9 mouse cellular contexts compared by ENCODE assay signal in the genomic region with DNA sequence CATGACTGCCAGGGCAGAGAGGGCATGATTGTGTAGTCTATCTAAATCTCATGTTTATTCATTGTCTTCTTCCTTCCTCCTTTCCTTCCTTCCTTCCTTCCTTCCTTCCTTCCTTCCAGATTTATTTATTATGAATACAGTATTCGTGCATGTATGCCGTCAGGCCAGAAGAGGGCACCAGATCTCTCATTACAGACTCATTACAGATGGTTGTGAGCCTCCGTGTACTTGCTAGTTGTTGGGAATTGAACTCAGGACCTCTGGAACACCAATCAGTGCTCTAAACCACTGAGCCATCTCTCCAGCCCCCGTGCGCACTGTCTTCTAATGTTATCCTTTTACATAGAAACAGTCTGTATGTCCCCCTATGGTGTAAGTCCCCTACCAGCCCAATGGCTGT.
A peak's percentile ranks its signal among the peaks of the same experiment; 100 is the strongest.
DNase-seq lines count a peak whose midpoint lies in the region; ATAC-seq and TF ChIP-seq lines count a peak whose summit lies in the region.
"Had no signal": no experiment of that assay in that cellular context is flagged by ENCODE, and none has a peak within 500 bp of the region (broad histone marks: within the 10 kb centered on the region; RNA-seq: fewer than 3 reads in every experiment).

No protein-coding gene starts in this region.

- H3K4me3 ChIP-seq in gastrocnemius, adult 2 months = no peak overlapping the region
- no peak overlapping the region for H3K4me3 ChIP-seq in neural tube, embryonic 15.5 days (replicated peaks)
- H3K4me3 ChIP-seq in neural tube, embryonic 13.5 days = no peak overlapping the region
- H3K4me3 ChIP-seq: myocyte had no signal

- intact Hi-C loops in gastrocnemius, adult 2 months (cut with DNase I) = loop anchor here (1.0 to 5.0 kb wide), 2 partner anchors 300 to 409 kb away; no protein-coding TSS in a partner anchor
- intact Hi-C loops in gastrocnemius, postnatal 36 days (cut with DNase I) = loop anchor here (5.0 kb wide), 1 partner anchor 409 kb away; no protein-coding TSS in a partner anchor

- no peaks in the 10 kb centered on the region for H3K27me3 ChIP-seq in neural tube, embryonic 15.5 days (replicated peaks)
- no peaks in the 10 kb centered on the region for H3K27me3 ChIP-seq in neural tube, embryonic 13.5 days

- no peak for TF ChIP-seq POLR2A in brain, embryonic 14.5 days (IDR thresholded peaks at IDR 0.05; ENCODE audit: borderline replicate concordance, extremely low read depth, insufficient read depth, insufficient read length, poor library complexity, severe bottlenecking)

- no peak overlapping the region for H3K9ac ChIP-seq in neural tube, embryonic 15.5 days (replicated peaks)
- H3K9ac ChIP-seq in neural tube, embryonic 13.5 days = no peak overlapping the region

- H3K36me3 ChIP-seq in neural tube, embryonic 15.5 days = no peaks in the 10 kb centered on the region
- no peaks in the 10 kb centered on the region for H3K36me3 ChIP-seq in neural tube, embryonic 13.5 days

- ATAC-seq in neural tube, embryonic 15.5 days (ENCODE audit: low FRiP score) = no peak
- peak; percentile 53 to 61; a peak in 3 of 4 replicates for ATAC-seq in hematopoietic stem cell, adult 5-6 weeks (replicated peaks in 1 of 2; ENCODE audit: insufficient read depth in 1 of 2, low FRiP score in 2 of 2, low TSS enrichment in 1 of 2, low read depth in 1 of 2, poor library complexity in 2 of 2, severe bottlenecking in 2 of 2)
- peak; percentile 44; the same call in 1 of the 2 replicates for ATAC-seq in neural tube, embryonic 13.5 days (ENCODE audit: low read depth)

- peak; percentile 64 for TF ChIP-seq CTCF in gastrocnemius, adult 2 months (IDR thresholded peaks at IDR 0.05)
- TF ChIP-seq CTCF in brain, embryonic 14.5 days (IDR thresholded peaks at IDR 0.05; ENCODE audit: borderline replicate concordance, extremely low read depth, insufficient read depth, insufficient read length) = peak; percentile 63; the same call in 1 of the 2 replicates

- no peak overlapping the region for H3K4me2 ChIP-seq in neural tube, embryonic 15.5 days
- H3K4me2 ChIP-seq in neural tube, embryonic 13.5 days = no peak overlapping the region

- H3K9me3 ChIP-seq in neural tube, embryonic 15.5 days (replicated peaks) = no peaks in the 10 kb centered on the region
- no peaks in the 10 kb centered on the region for H3K9me3 ChIP-seq in neural tube, embryonic 13.5 days

- WGBS in neural tube, embryonic 15.5 days = 20% methylated on average over 5 of the region's 5 CpGs
- 20% methylated on average over 5 of the region's 5 CpGs for WGBS in neural tube, embryonic 13.5 days

- H3K27ac ChIP-seq in gastrocnemius, adult 2 months = no peak overlapping the region
- H3K27ac ChIP-seq in neural tube, embryonic 15.5 days (replicated peaks) = no peak overlapping the region
- no peak overlapping the region for H3K27ac ChIP-seq in neural tube, embryonic 13.5 days (replicated peaks)

- H3K4me1 ChIP-seq in neural tube, embryonic 15.5 days = peaks cover 7% of the 10 kb centered on the region
- peaks cover under 1% of the 10 kb centered on the region for H3K4me1 ChIP-seq in neural tube, embryonic 13.5 days (replicated peaks)

- DNase-seq in gastrocnemius, adult 2 months = no peak
- DNase-seq in gastrocnemius, postnatal 36 days = no peak
- DNase-seq in neural tube, embryonic 10.5 days (ENCODE audit: extremely low spot score, low spot score) = peak; percentile 43
- DNase-seq in brain, embryonic 14.5 days (ENCODE audit: low read depth) = peak; percentile 74
- DNase-seq in Muller cell, postnatal 12 days (ENCODE audit: inconsistent ontology term) = no peak

Comparison
In these comparisons a context has a peak if more than half of its experiments do, and no peak if none do; other contexts are left out.
1. DNase-seq: peak in neural tube, embryonic 10.5 days (single experiment) and brain, embryonic 14.5 days (single experiment); none in gastrocnemius, adult 2 months (single experiment), gastrocnemius, postnatal 36 days (0 of 2) and Muller cell, postnatal 12 days (single experiment).